Mouse (Mus musculus) liver, embryonic 14.5 days (tissue): ENCODE measurements around the gene Zfp423.

ENCODE experiments used
- CTCF ChIP-seq: IDR thresholded peaks from 2 replicates; pipeline ENCODE4 v1.5.1; 2016; ENCODE audit warnings: antibody characterized with exemption, low read depth, control low read depth
- EP300 ChIP-seq: IDR thresholded peaks from 2 replicates; pipeline ENCODE4 v1.6.1; 2016; ENCODE audit warnings: antibody characterized with exemption, low read depth

DNA sequence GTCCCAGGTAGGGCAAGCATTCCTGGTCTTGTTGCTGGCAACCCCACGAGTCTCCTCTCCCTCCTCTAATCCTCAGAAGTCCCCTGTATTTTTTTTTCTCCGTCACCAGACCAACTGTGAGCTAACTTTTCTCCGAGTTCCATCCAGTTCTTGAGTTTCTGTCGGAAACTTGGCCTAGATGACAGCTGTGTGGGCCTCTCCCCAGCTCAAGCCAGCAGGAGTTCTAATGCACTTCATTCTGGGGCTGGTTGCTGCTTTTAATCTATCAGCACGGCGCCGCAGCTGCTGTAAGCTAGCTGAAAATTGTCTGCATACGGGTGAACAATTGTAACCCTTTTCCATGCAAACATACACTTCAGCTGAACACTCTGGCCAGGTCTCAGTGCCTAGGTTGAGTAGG, 236.4 kb downstream of the Zfp423 start:
- TF ChIP-seq CTCF (no peak), EP300 (no peak)
